Mouse (Mus musculus): Measurements from ENCODE around the gene Crip2. TPM values are rescaled to one million over a fixed set of nuclear protein-coding genes. Genes with fewer than 3 reads are reported as not detected.
A peak's percentile ranks its signal among the peaks of the same experiment; 100 is the strongest.

The Crip2 gene
- polyA plus RNA-seq, 1 experiment, result 24.6 TPM

- H3K27ac ChIP-seq (ENCODE audit: control insufficient read depth, insufficient read depth, low read depth, low read length, poor library complexity), result no peak overlapping the region
- TF ChIP-seq POLR2A (IDR thresholded peaks at IDR 0.05; ENCODE audit: borderline replicate concordance, control insufficient read depth, low read depth, low read length), result no peak
- TF ChIP-seq CTCF (IDR thresholded peaks at IDR 0.05; ENCODE audit: control insufficient read depth, insufficient read depth, low read length), result no peak
- H3K4me1 ChIP-seq (ENCODE audit: control insufficient read depth, insufficient read depth, low read length), result no peaks in the 10 kb centered on the region; the same call in 1 of the 2 replicates
- WGBS, result 91% methylated on average over 8 of the region's 8 CpGs
- H3K4me3 ChIP-seq (replicated peaks; ENCODE audit: control insufficient read depth, low read depth, low read length), result no peak overlapping the region
These were observed 17.9 kb downstream of the Crip2 start for GRCm38 (mm10) chr12:113157971-113158370.

- WGBS, result 61% methylated on average over 11 of the region's 11 CpGs
- TF ChIP-seq POLR2A (IDR thresholded peaks at IDR 0.05; ENCODE audit: borderline replicate concordance, control insufficient read depth, low read depth, low read length), result no peak
- no peak for TF ChIP-seq CTCF (IDR thresholded peaks at IDR 0.05; ENCODE audit: control insufficient read depth, insufficient read depth, low read length)
- Histone ChIP-seq H3K4me3 (replicated peaks; ENCODE audit: control insufficient read depth, low read depth, low read length) (no peak overlapping the region), H3K4me1 (ENCODE audit: control insufficient read depth, insufficient read depth, low read length) (peaks cover 6% of the 10 kb centered on the region), H3K27ac (ENCODE audit: control insufficient read depth, insufficient read depth, low read depth, low read length, poor library complexity) (no peak overlapping the region)
These were observed 23.5 kb downstream of the Crip2 start for GRCm38 (mm10) chr12:113163561-113164006.

DNA sequence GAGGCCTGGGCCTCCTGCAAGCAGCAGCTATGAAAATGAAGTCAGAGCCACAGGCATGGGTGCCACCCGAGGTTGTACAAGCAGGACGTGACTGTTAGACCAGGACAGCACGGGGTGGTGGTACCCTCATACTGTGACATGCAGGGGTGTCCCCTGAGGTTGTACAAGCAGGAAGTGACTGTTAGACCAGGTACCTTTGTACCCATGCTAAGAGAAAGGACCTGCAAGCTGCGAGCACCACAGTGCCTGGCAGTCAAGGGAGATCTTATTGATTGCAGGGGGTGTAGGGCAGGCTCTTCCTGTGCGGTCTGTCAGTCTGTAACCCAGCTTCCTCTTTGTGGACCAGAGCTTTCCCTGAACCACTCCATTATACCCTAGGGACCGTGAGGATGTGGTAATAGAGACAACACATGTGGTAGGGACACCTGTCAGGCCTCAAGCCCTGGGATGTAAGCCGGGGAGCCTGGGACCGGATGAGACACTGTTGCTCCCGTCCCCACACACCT, 28.0 kb downstream of the Crip2 start:
- TF ChIP-seq POLR2A (IDR thresholded peaks at IDR 0.05; ENCODE audit: borderline replicate concordance, control insufficient read depth, low read depth, low read length) (no peak), CTCF (IDR thresholded peaks at IDR 0.05; ENCODE audit: control insufficient read depth, insufficient read depth, low read length) (no peak)
- 6% methylated on average over 9 of the region's 9 CpGs for WGBS
- Histone ChIP-seq H3K4me3 (replicated peaks; ENCODE audit: control insufficient read depth, low read depth, low read length) (no peak overlapping the region), H3K4me1 (ENCODE audit: control insufficient read depth, insufficient read depth, low read length) (peaks cover 6% of the 10 kb centered on the region), H3K27ac (ENCODE audit: control insufficient read depth, insufficient read depth, low read depth, low read length, poor library complexity) (peak overlapping the region; percentile 52)

- 78% methylated on average over 18 of the region's 18 CpGs for WGBS
- Histone ChIP-seq H3K4me3 (replicated peaks; ENCODE audit: control insufficient read depth, low read depth, low read length) (no peak overlapping the region), H3K27ac (ENCODE audit: control insufficient read depth, insufficient read depth, low read depth, low read length, poor library complexity) (no peak overlapping the region), H3K4me1 (ENCODE audit: control insufficient read depth, insufficient read depth, low read length) (no peaks in the 10 kb centered on the region)
- no peak for TF ChIP-seq CTCF (IDR thresholded peaks at IDR 0.05; ENCODE audit: control insufficient read depth, insufficient read depth, low read length)
- no peak for TF ChIP-seq POLR2A (IDR thresholded peaks at IDR 0.05; ENCODE audit: borderline replicate concordance, control insufficient read depth, low read depth, low read length)
These were observed 37.1 kb downstream of the Crip2 start for GRCm38 (mm10) chr12:113176960-113177725.

GRCm38 (mm10) chr12:113181020-113181419, 41.0 kb downstream of the Crip2 start:
- no peak overlapping the region for H3K4me3 ChIP-seq (replicated peaks; ENCODE audit: control insufficient read depth, low read depth, low read length)
- TF ChIP-seq POLR2A (IDR thresholded peaks at IDR 0.05; ENCODE audit: borderline replicate concordance, control insufficient read depth, low read depth, low read length) (no peak), CTCF (IDR thresholded peaks at IDR 0.05; ENCODE audit: control insufficient read depth, insufficient read depth, low read length) (no peak)
- WGBS, result 75% methylated on average over 4 of the region's 4 CpGs
- H3K4me1 ChIP-seq (ENCODE audit: control insufficient read depth, insufficient read depth, low read length), result no peaks in the 10 kb centered on the region
- no peak overlapping the region for H3K27ac ChIP-seq (ENCODE audit: control insufficient read depth, insufficient read depth, low read depth, low read length, poor library complexity)

- Histone ChIP-seq H3K4me1 (ENCODE audit: control insufficient read depth, insufficient read depth, low read length) (no peaks in the 10 kb centered on the region), H3K4me3 (replicated peaks; ENCODE audit: control insufficient read depth, low read depth, low read length) (no peak overlapping the region), H3K27ac (ENCODE audit: control insufficient read depth, insufficient read depth, low read depth, low read length, poor library complexity) (no peak overlapping the region)
- TF ChIP-seq POLR2A (IDR thresholded peaks at IDR 0.05; ENCODE audit: borderline replicate concordance, control insufficient read depth, low read depth, low read length) (no peak), CTCF (IDR thresholded peaks at IDR 0.05; ENCODE audit: control insufficient read depth, insufficient read depth, low read length) (no peak)
- 73% methylated on average over 5 of the region's 5 CpGs for WGBS
These were observed 44.9 kb downstream of the Crip2 start for GRCm38 (mm10) chr12:113184945-113185344.

- no peak within 1 kb of the TSS for H3K4me3 ChIP-seq (replicated peaks; ENCODE audit: control insufficient read depth, low read depth, low read length)
- no peaks in the 10 kb centered on the region for H3K4me1 ChIP-seq (ENCODE audit: control insufficient read depth, insufficient read depth, low read length)
- H3K27ac ChIP-seq (ENCODE audit: control insufficient read depth, insufficient read depth, low read depth, low read length, poor library complexity), result no peak within 1 kb of the TSS
- TF ChIP-seq POLR2A (IDR thresholded peaks at IDR 0.05; ENCODE audit: borderline replicate concordance, control insufficient read depth, low read depth, low read length) (no peak), CTCF (IDR thresholded peaks at IDR 0.05; ENCODE audit: control insufficient read depth, insufficient read depth, low read length) (no peak)
- 9% methylated on average over 62 of the region's 63 CpGs for WGBS
These were observed 45.6 kb downstream of the Crip2 start, which contains the start of gene Tmem121 for GRCm38 (mm10) chr12:113185442-113186291. Gene Tmem121 (plus strand): TSS chr12:113185930.

Measured in bone marrow, adult 2 months (tissue).